Mouse (Mus musculus) spleen, postnatal 10 days (tissue): ENCODE measurements around the gene BC025920.

ENCODE experiments used
- DNase-seq, 2 experiments: peaks; one replicate each; pipeline ENCODE4 v3.0.0; 2021 to 2022; ENCODE audit warnings: low spot score in 2 of 2

Gene BC025920

GRCm38 (mm10) chr10:81642648-81643448 lies 36.8 kb downstream of the BC025920 start:
- DNase-seq: no peak

- peak; percentile 87 to 95 for DNase-seq
These were observed 37.5 kb downstream of the BC025920 start for GRCm38 (mm10) chr10:81643449-81644055.

- DNase-seq: no peak
These were observed 38.1 kb downstream of the BC025920 start for GRCm38 (mm10) chr10:81644162-81644561.

- DNase-seq: peak in 1 of 2 experiments; percentile 16
These were observed 38.6 kb downstream of the BC025920 start for GRCm38 (mm10) chr10:81644716-81645115.

GRCm38 (mm10) chr10:81645391-81645790 lies 39.3 kb downstream of the BC025920 start:
- DNase-seq: peak in 1 of 2 experiments; percentile 3

GRCm38 (mm10) chr10:81646015-81646555 lies 40.0 kb downstream of the BC025920 start:
- DNase-seq: no peak

GRCm38 (mm10) chr10:81648803-81649775 lies 43.0 kb downstream of the BC025920 start, which contains the start of gene Gm10778:
Gene Gm10778 (plus strand): TSS chr10:81649059.
- peak; percentile 80 to 89 for DNase-seq

GRCm38 (mm10) chr10:81655178-81655577 lies 49.1 kb downstream of the BC025920 start:
- DNase-seq: no peak

- no peak for DNase-seq
These were observed 50.1 kb downstream of the BC025920 start for GRCm38 (mm10) chr10:81656174-81656573.
